Mouse (Mus musculus) right cerebral cortex, postnatal 25 days (tissue): Measurements from ENCODE around the gene Cggbp1.
"Not testable (repeated sequence)": the region's sequence is repeated elsewhere in the genome, so short reads cannot be mapped to it uniquely, and the experiment has no call there.

Experiments used
- DNase-seq: peaks from one replicate; pipeline ENCODE4 v3.0.0; 2022

Cggbp1 gene

GRCm38 (mm10) chr16:64851563-64852362 lies at the start of gene Cggbp1, which contains the start of gene Zfp654:
Gene Cggbp1 (plus strand): TSS chr16:64851996.
Gene Zfp654 (minus strand): TSS chr16:64851652.
- peak; percentile 100 for DNase-seq

- DNase-seq = no peak
Observed at GRCm38 (mm10) chr16:64803041-64803440, 48.8 kb upstream of the Cggbp1 start.

- DNase-seq = no peak
Observed at GRCm38 (mm10) chr16:64817094-64817765, 34.6 kb upstream of the Cggbp1 start.

DNA sequence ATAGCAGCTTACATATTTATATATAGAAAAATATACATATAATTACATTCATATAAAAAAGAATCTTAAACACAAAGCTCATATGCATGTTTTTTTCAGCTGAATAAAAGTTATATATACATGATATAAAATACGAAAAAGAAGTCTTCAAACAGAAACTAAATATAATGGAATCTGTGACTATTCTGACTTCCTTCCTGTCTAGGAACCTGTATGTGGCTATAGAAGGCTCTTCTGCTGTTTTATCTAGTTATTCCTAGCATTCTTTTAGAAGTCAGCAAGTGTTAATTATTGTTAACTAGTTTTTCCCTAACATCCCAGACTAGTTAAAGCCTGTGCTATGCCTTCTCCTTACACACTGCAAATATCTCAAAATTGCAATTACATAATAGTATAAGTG lies 27.9 kb upstream of the Cggbp1 start:
- no peak for DNase-seq

GRCm38 (mm10) chr16:64824474-64824873 lies 27.3 kb upstream of the Cggbp1 start:
- no peak for DNase-seq

- DNase-seq = no peak
Observed at GRCm38 (mm10) chr16:64830291-64830690, 21.5 kb upstream of the Cggbp1 start.

DNA sequence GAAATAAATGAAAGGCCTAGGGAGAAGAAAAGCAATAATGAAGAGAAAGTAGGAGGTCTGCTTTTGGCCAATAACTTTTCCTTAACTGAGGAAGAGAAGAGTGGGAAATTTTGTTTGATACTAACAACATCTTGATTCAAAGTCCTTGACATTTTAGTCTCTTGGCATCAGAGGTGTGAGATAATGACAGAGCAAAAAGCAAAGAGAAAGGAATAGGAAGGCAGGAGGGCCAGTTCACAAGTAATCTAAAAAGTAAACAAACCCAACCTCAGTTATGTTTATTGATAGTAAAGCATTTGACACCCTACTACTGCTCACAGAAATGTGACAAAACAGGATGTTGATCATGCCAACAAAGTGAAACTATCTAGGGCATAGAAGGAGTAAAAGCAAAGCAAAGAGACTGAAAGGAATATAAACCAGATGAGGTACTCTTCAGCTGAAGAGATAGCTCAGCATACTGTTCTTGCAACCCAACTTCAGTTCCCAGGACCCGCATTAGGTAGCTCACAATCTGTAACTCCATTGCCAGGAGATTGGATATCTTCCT lies 15.7 kb upstream of the Cggbp1 start:
- no peak for DNase-seq

- DNase-seq = no peak
Observed at GRCm38 (mm10) chr16:64836709-64837108, 15.1 kb upstream of the Cggbp1 start.

GRCm38 (mm10) chr16:64841481-64842373 lies 10.1 kb upstream of the Cggbp1 start:
- no peak for DNase-seq

DNA sequence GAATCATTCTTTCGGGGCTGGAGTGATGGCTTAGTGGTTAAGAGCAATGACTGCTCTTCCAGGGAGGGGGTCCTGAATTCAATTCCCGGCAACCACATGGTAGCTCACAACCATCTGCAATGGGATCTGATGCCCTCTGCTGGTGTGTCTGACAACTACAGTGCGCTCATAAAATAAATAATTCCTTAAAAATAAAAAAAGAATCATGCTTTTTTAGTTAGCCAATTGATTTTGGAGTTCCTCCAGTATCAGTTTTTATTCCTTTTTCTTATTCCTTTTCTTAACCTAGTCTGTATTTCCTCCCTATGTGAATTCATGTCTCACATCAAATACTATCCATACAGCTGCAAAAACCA lies 9.4 kb upstream of the Cggbp1 start:
- no peak for DNase-seq

DNA sequence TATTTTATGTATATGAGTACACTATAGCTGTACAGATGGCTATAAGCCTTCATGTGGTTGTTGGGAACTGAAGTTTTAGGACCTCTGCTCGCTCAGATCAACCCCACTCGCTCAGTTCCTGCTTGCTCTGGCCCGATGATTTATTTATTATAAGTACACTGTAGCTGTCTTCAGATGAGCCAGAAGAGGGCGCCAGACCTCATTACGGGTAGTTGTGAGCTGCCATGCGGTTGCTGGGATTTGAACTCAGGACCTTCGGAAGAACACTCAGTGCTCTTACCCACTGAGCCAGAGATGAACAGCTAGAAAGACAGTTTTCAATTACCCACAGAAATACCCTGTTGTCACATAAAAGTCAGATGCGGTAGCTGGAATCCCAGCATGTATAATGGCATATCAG lies 5.8 kb upstream of the Cggbp1 start:
- no peak for DNase-seq

DNA sequence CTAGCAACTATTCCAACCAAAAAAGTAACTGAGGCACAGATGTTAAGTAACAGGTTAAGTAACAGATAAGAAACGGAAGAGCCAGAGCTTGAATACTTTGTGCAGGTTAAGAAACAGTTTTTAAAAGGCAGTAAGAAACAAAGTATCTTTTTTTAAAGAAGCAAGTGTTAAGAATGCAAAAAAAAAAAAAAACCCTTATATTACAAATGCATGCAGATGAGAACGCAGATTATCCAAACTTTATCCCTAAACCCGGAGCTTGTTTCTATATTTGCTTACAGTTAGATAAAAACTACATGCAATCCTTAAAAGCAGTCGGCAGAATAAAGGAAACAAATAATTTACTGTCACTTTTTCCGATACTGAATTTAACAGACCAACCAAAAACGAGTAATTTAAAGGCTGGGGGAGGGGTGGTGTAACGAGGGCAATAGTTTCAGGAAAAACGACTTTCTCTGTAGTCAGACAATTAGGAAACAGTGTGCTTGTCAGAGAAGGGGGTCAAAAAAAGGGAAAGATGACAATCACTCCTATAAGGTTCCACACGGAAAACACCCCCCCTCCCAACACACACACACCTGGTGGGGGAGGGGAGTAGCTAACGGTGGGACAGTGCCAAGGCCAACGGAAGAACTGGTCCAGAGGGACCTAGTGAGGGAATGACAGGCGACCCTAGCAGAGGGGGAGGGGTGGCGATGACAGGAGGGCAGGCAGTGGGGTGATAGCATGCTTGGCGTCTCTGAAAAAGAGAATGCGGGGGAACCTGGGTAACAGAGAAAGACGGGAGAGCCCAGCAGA lies 1.3 kb upstream of the Cggbp1 start:
- DNase-seq = peak; percentile 22

- no peak for DNase-seq
Observed at GRCm38 (mm10) chr16:64851085-64851562, 672 bp upstream of the Cggbp1 start.

DNA sequence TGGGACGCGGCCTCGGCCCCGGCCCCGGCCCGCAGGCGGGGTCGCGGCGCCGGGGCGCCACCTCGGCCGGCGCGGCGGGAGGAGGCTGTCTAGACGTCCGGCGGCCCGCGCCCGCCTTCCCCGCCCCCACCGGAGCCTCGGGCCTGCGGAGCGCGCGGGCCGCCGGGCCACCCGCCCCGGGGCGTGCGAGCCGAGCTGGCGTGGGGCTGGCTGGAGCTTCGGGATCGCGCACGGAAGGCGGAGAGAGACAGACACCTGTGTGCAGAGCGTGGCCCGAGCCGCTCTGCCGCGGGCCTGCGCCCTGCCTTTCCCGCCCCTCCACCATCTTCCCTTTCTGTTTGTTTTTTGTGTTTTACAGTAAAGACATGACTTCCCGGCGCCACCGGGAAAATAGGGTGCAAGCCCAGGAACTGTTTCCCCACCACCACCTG lies 660 bp downstream of the Cggbp1 start:
- DNase-seq = peak; percentile 44

GRCm38 (mm10) chr16:64852891-64853290 lies 1.1 kb downstream of the Cggbp1 start:
- DNase-seq = no peak

GRCm38 (mm10) chr16:64856946-64857345 lies 5.2 kb downstream of the Cggbp1 start:
- no peak for DNase-seq

DNA sequence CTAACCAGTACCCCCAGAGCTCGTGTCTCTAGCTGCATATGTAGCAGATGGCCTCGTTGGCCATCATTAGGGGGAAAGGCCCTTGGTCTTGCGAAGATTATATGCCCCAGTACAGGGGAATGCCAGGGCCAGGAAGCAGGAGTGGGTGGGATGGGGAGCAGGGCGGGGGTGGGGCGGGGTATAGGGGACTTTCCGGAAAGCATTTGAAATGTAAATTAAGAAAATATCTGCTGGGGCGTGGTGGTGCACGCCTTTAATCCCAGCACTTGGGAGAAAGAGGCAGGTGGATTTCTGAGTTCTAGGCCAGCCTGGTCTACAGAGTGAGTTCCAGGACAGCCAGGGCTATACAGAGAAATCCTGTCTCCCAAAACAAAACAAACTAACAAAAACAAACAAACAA lies 14.0 kb downstream of the Cggbp1 start:
- DNase-seq = not testable (repeated sequence)

DNA sequence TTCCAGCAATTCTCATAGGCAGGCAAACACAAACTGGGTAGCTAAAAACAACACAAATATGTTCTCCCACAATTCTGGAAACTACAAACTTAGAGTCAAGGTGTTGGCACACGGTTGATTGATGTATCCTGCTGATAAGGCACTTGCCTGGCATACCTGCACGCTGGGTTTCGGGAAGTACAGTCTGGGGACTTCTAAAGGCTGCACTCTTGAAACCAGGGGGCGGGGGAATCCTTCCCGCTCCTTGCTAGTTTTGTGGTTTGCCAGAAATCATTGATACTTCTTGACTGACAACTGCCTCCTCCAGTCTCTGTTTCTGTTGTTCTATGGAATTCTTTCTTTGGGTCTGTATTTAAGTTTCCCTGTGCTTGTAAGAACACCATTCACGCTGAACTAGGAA lies 16.8 kb downstream of the Cggbp1 start:
- no peak for DNase-seq

DNA sequence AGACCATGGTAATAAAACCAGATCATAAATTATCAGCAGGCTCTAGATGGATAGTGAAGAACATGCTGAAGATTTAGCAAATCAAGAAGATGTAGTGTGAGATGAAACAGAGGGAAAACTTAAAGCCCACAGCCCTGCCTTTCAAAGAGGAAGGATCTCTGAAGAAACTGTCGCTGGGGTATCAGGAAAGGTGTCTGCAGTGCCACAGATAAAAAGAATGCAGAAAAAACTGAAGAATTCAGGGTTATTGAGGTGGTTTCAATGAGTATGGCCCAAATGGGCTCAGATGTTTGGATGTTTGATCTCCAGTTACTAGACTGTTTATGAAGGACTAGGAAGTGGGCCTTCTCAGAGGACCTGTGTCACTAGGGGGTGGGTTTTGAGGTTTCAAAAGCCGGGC lies 17.8 kb downstream of the Cggbp1 start:
- DNase-seq = no peak

GRCm38 (mm10) chr16:64872296-64872695 lies 20.5 kb downstream of the Cggbp1 start:
- no peak for DNase-seq

DNA sequence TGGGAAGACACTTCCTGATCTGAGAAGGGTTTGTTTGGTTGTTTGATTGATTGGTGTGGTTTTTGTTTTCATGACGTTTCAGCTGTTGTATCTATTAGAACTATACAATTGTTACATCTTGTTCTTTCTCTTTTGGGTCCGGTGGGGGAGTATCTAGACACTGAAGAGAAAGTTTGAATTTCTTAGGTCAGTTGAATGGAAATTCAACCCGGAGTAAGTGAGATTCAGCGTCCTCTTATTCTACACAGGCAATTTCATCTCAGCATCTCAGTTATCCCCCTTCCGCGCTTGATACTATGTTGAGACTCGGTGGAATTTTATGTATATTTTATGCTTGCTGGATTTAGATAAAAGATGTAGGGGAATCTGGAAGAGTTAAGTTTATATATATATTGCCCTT lies 21.0 kb downstream of the Cggbp1 start:
- DNase-seq = no peak
